16 mouse cellular contexts compared by ENCODE assay signal in the genomic region with DNA sequence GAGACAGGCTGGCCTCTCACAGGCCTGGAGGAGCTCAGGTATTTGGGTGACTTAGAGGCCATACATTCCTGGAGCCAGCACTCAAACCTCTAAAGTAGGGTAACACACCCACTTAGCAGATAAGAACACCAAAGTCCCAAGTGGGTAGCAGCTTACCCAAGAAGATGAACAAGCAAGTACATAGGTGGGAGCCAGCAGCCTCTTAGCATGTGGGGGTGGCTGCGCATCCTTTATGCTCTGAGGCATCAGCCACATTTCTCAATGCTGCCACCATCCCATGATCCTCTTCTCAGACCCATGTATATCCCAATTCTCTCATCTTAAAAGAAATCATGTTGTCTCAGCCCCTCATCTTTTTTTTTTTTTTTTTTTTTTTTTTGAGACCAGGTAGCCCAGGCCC. TPM values are rescaled to one million over a fixed set of nuclear protein-coding genes. Genes with fewer than 3 reads are reported as not detected.
"Had no signal": no experiment of that assay in that cellular context is flagged by ENCODE, and none has a peak within 500 bp of the region (broad histone marks: within the 10 kb centered on the region; RNA-seq: fewer than 3 reads in every experiment).

No protein-coding gene starts in this region.

- H3K36me3 ChIP-seq: limb, embryonic 12.5 days; lung, embryonic 15.5 days had no signal

- ATAC-seq: intestine, postnatal 0 days; midbrain, embryonic 15.5 days had no signal

- H3K4me3 ChIP-seq: limb, embryonic 12.5 days; lung, embryonic 15.5 days; megakaryocyte, embryonic 14.5 days; midbrain, embryonic 15.5 days; neural tube, embryonic 12.5 days had no signal

- H3K9ac ChIP-seq: limb, embryonic 12.5 days; lung, embryonic 15.5 days; midbrain, embryonic 15.5 days; neural tube, embryonic 12.5 days had no signal

- H3K4me1 ChIP-seq: limb, embryonic 12.5 days; lung, embryonic 15.5 days; midbrain, embryonic 15.5 days had no signal

- DNase-seq: kidney, adult 8-10 months; kidney, postnatal 25 days; lung, postnatal 14 days; thymus, adult 18-20 months; thymus, postnatal 14 days had no signal

- H3K4me2 ChIP-seq: limb, embryonic 12.5 days; lung, embryonic 15.5 days; midbrain, embryonic 11.5 days; midbrain, embryonic 15.5 days; neural tube, embryonic 12.5 days had no signal

- H3K9me3 ChIP-seq: limb, embryonic 12.5 days; lung, embryonic 15.5 days; midbrain, embryonic 15.5 days; neural tube, embryonic 12.5 days had no signal

- H3K27me3 ChIP-seq: limb, embryonic 12.5 days; lung, embryonic 15.5 days; midbrain, embryonic 15.5 days; neural tube, embryonic 12.5 days had no signal

- H3K27ac ChIP-seq: limb, embryonic 12.5 days; lung, embryonic 15.5 days; macrophage; midbrain, embryonic 15.5 days; neural tube, embryonic 12.5 days; stomach, postnatal 0 days had no signal

RNA-seq across cellular contexts. Expression of a gene that starts 15.9 kb away (rescaled TPM):
- total RNA-seq: monocyte, adult 5-6 weeks; neutrophil, adult 5-6 weeks had no signal
